Mouse (Mus musculus) mouse trophoblast stem cell (cell line): ENCODE results near the gene Tcf19.
"Not testable (repeated sequence)": the region's sequence is repeated elsewhere in the genome, so short reads cannot be mapped to it uniquely, and the experiment has no call there.

ENCODE experiments used
- in situ Hi-C, 2 experiments: fragments of 300-500 bp; cut with MseI, MboI; formaldehyde crosslinking; loops; 2 replicates in 1 of 2; 3 replicates in 1 of 2; pipeline ENCODE4 v1.15.1; 2025

The Tcf19 gene

GRCm38 (mm10) chr17:35532901-35533300 is 16.3 kb upstream of the Tcf19 start, which contains the start of gene Psors1c2:
Gene Psors1c2, plus strand, starts transcription at chr17:35533201.
- in situ Hi-C loops, result no loop called here

GRCm38 (mm10) chr17:35532360-35532759 is 15.7 kb upstream of the Tcf19 start:
- in situ Hi-C loops, result no loop called here

GRCm38 (mm10) chr17:35526644-35527043 is 10.0 kb upstream of the Tcf19 start:
- in situ Hi-C loops, result no loop called here

- in situ Hi-C loops, result no loop called here
Measured at GRCm38 (mm10) chr17:35524354-35524753, 7.7 kb upstream of the Tcf19 start.

- in situ Hi-C loops, result no loop called here
Measured at GRCm38 (mm10) chr17:35517526-35517925, 902 bp upstream of the Tcf19 start.

- in situ Hi-C loops, result no loop called here
Measured at GRCm38 (mm10) chr17:35515911-35516640, 548 bp downstream of the Tcf19 start.

GRCm38 (mm10) chr17:35514756-35515155 is 1.9 kb downstream of the Tcf19 start:
- in situ Hi-C loops, result no loop called here

GRCm38 (mm10) chr17:35513886-35514285 is 2.7 kb downstream of the Tcf19 start:
- in situ Hi-C loops, result no loop called here

GRCm38 (mm10) chr17:35512916-35513626 is 3.6 kb downstream of the Tcf19 start:
- in situ Hi-C loops, result no loop called here

GRCm38 (mm10) chr17:35509284-35509683 is 7.3 kb downstream of the Tcf19 start:
- in situ Hi-C loops, result no loop called here

- in situ Hi-C loops, result not testable (repeated sequence)
Measured at GRCm38 (mm10) chr17:35508279-35508678, 8.3 kb downstream of the Tcf19 start.

GRCm38 (mm10) chr17:35507556-35508260 is 8.9 kb downstream of the Tcf19 start:
- in situ Hi-C loops, result no loop called here

- in situ Hi-C loops, result no loop called here
Measured at GRCm38 (mm10) chr17:35506881-35507280, 9.7 kb downstream of the Tcf19 start.

- in situ Hi-C loops, result no loop called here
Measured at GRCm38 (mm10) chr17:35505776-35506175, 10.8 kb downstream of the Tcf19 start, which contains the start of gene Pou5f1. Gene Pou5f1, plus strand, starts transcription at chr17:35506018.

GRCm38 (mm10) chr17:35504628-35505481 is 11.8 kb downstream of the Tcf19 start:
- in situ Hi-C loops, result no loop called here

GRCm38 (mm10) chr17:35503849-35504248 is 12.8 kb downstream of the Tcf19 start:
- in situ Hi-C loops, result no loop called here

GRCm38 (mm10) chr17:35502762-35503161 is 13.9 kb downstream of the Tcf19 start:
- in situ Hi-C loops, result no loop called here

GRCm38 (mm10) chr17:35502226-35502625 is 14.4 kb downstream of the Tcf19 start:
- in situ Hi-C loops, result no loop called here

- in situ Hi-C loops, result no loop called here
Measured at GRCm38 (mm10) chr17:35497124-35497523, 19.5 kb downstream of the Tcf19 start.

- in situ Hi-C loops, result no loop called here
Measured at GRCm38 (mm10) chr17:35490320-35490719, 26.3 kb downstream of the Tcf19 start.

- in situ Hi-C loops, result no loop called here
Measured at GRCm38 (mm10) chr17:35488041-35488440, 28.6 kb downstream of the Tcf19 start.
